Comparison of ENCODE assay signal across 1 mouse cellular context in the genomic region with DNA sequence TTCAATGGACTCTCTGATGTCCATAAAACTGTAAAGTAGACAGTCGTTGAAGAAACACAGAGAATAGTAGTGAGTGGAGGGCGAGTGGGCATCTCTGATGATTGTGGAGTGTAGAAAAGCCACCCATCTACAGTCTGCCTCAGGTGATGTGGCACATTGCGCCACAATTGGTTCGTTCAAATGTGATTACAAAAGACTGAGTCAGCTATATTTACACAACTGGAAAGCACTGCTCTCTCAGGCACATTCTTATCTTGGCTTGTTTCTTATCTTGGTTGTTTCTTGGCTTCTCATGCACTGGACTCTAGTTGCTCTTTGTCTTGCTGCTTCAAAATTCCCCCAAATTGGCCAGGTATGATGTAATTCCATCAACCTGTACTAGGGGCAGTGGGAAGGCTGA.
TF ChIP-seq lines count a peak whose summit lies in the region.

No protein-coding gene starts in this region.

TF ChIP-seq in MEL, 35 proteins besides CTCF, POLR2A, EP300 and RAD21:
- TF ChIP-seq GATA1 (IDR thresholded peaks at IDR 0.05; ENCODE audit: low read depth, low read length) (peak; percentile 81), BHLHE40 (IDR thresholded peaks at IDR 0.05; ENCODE audit: borderline replicate concordance, low read depth, low read length) (no peak), SIN3A (IDR thresholded peaks at IDR 0.05; ENCODE audit: low read length) (peak; percentile 35; the same call in 1 of the 2 replicates), USF1 (IDR thresholded peaks at IDR 0.05; ENCODE audit: low read depth, low read length) (peak; percentile 40; the same call in 1 of the 2 replicates), MAFK (IDR thresholded peaks at IDR 0.05; ENCODE audit: borderline replicate concordance, low read depth, low read length) (peak; percentile 98), SMC3 (IDR thresholded peaks at IDR 0.05; ENCODE audit: low read depth, low read length) (no peak), POLR2AphosphoS2 (IDR thresholded peaks at IDR 0.05; ENCODE audit: low read length) (no peak), TCF12 (IDR thresholded peaks at IDR 0.05; ENCODE audit: low read depth, low read length) (peak; percentile 28; the same call in 1 of the 2 replicates), MAZ (IDR thresholded peaks at IDR 0.05; ENCODE audit: low read depth, low read length) (no peak), RCOR1 (IDR thresholded peaks at IDR 0.05; ENCODE audit: low read depth, low read length) (peak; percentile 49; the same call in 1 of the 2 replicates), ETS1 (IDR thresholded peaks at IDR 0.05; ENCODE audit: low read depth, low read length) (peak; percentile 78), TAL1 (IDR thresholded peaks at IDR 0.05; ENCODE audit: low read length) (no peak), MXI1 (IDR thresholded peaks at IDR 0.05; ENCODE audit: low read depth, low read length) (peak; percentile 51; the same call in 1 of the 2 replicates)
